Mouse (Mus musculus): Measurements from ENCODE around the gene Hist1h2af.

The Hist1h2af gene

GRCm38 (mm10) chr13:23581408-23582218, 47.9 kb downstream of the Hist1h2af start, which contains the start of gene Hist1h4d:
Gene Hist1h4d (plus strand): TSS chr13:23581598.
- peak; percentile 99 for DNase-seq

GRCm38 (mm10) chr13:23582219-23583056, 48.7 kb downstream of the Hist1h2af start:
- no peak for DNase-seq

DNA sequence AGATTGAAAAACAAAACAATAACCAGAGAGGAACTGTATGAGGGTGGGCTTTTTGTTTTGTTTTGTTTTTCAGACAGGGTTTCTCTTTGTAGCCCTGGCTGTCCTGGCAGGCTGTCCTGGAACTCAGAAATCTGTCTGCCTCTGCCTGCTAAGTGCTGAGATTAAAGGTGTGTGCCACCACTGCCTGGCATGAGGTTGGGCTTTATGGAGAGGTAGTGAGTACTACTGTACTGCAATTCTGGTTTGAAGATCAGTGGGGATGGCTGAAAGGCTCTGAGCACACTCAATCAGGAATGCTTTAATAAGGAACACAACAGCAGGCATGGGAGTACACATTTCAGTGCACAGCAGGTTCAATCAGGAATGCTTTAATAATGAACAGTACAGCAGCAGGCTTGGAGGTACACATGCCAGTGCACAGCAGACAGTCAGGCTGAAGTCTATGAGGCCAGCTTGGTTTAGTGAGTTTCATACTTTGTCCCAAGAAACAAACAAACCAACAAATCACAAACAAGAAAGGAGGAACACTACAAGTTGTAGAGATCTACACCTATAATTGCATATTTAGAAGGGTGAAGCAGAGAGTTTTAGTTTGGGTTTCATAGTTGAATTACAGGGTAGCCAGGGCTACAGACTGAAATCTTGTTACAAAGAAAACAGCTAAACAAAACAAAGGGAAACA, 49.8 kb downstream of the Hist1h2af start:
- DNase-seq, result no peak

Data from retina, postnatal 1 day (tissue).